Mouse (Mus musculus): ENCODE data around the gene Gnai3. TPM values are rescaled to one million over a fixed set of nuclear protein-coding genes. Genes with fewer than 3 reads are reported as not detected.

Gene Gnai3
- polyA plus RNA-seq, 1 experiment from 2014 or later = 134 TPM

DNA sequence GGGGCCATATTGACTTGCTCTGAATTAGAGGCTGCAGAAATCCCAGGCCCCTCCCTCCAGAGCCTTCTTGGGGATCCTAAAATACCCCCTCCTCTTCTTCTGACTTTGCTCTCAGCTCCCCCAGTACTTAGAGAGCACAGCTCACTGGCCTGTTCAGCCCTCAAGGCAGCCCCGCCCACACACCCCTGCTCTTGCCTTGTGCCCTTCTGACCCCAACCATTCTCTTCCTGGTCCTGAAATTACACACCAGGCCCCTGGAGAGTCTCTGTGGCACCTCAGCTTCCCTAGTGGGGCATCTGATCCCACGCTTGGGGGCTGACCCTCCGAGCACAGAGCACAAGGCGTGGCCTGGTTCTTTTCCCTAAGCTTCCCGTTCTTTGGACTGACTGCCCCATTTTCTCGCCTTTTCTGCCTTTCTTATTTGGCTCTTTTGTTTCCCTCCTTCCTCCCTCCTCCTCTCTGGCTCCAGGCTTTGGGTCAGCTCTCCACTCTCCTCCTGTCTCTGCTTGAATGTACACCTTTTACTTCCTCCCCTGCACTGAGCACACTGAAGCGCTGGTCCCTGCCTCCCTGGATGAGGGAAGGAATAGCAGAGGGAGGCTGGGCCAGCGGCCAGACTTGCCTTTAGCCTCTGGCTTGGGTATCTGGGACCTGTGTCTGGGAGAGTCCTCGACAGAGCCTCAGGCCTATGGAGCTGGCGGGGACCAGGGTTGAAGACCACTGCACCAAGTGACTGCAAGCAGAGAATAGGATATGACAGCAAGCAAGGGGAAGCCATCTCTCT lies 19.8 kb upstream of the Gnai3 start:
- Histone ChIP-seq H3K9ac (ENCODE audit: low read depth, low read length) (no peak overlapping the region), H3K27me3 (ENCODE audit: insufficient read depth, low read length) (no peaks in the 10 kb centered on the region), H3K4me3 (replicated peaks; ENCODE audit: low read depth, low read length) (no peak overlapping the region), H3K27ac (no peak overlapping the region), H3K9me3 (replicated peaks; ENCODE audit: low read length) (no peaks in the 10 kb centered on the region), H3K4me1 (replicated peaks; ENCODE audit: insufficient read depth, low read length) (peaks cover 8% of the 10 kb centered on the region; the same call in 1 of the 2 replicates), H3K36me3 (ENCODE audit: insufficient read depth, low read length) (no peaks in the 10 kb centered on the region), H3K4me2 (ENCODE audit: low read length) (no peak overlapping the region)
- ATAC-seq (replicated peaks; ENCODE audit: low FRiP score, low read depth) = peak; percentile 18; the same call in 1 of the 2 replicates
- 22% methylated on average over 10 of the region's 10 CpGs for WGBS
- DNase-seq (ENCODE audit: low spot score) = no peak
- TF ChIP-seq CTCF (IDR thresholded peaks at IDR 0.05; ENCODE audit: low read depth) = no peak

DNA sequence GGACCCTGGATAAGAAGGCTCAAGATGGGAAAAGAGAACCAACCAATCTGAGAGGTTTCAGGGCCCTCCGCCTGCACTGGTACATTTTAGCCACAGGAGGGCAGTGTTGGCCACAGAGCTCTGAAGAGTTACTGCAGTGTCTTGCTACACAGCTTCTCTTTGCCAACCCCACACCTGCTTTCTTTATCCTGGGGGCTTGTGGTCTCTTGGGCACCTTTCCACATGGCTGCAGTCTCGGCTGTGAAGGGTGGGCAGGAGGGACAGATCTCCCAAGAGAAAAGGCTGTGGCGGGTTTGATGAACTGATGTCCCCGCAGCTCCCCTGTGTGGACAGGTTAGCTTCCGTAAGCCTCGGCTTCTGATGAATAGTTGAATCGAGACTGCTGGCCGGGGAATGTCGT lies 18.9 kb upstream of the Gnai3 start:
- Histone ChIP-seq H3K9me3 (replicated peaks; ENCODE audit: low read length) (no peaks in the 10 kb centered on the region), H3K27me3 (ENCODE audit: insufficient read depth, low read length) (no peaks in the 10 kb centered on the region), H3K4me2 (ENCODE audit: low read length) (peak overlapping the region; percentile 43), H3K36me3 (ENCODE audit: insufficient read depth, low read length) (no peaks in the 10 kb centered on the region), H3K4me3 (replicated peaks; ENCODE audit: low read depth, low read length) (0 out of 2 replicates have a peak overlapping the region, but pooled peaks have one; percentile 5), H3K4me1 (replicated peaks; ENCODE audit: insufficient read depth, low read length) (peaks cover 8% of the 10 kb centered on the region; the same call in 1 of the 2 replicates), H3K9ac (ENCODE audit: low read depth, low read length) (no peak overlapping the region), H3K27ac (no peak overlapping the region)
- peak; percentile 34; the same call in 1 of the 2 replicates for ATAC-seq (replicated peaks; ENCODE audit: low FRiP score, low read depth)
- 13% methylated on average over 9 of the region's 9 CpGs for WGBS
- peak; percentile 85 for DNase-seq (ENCODE audit: low spot score)
- peak; percentile 99 for TF ChIP-seq CTCF (IDR thresholded peaks at IDR 0.05; ENCODE audit: low read depth)

DNA sequence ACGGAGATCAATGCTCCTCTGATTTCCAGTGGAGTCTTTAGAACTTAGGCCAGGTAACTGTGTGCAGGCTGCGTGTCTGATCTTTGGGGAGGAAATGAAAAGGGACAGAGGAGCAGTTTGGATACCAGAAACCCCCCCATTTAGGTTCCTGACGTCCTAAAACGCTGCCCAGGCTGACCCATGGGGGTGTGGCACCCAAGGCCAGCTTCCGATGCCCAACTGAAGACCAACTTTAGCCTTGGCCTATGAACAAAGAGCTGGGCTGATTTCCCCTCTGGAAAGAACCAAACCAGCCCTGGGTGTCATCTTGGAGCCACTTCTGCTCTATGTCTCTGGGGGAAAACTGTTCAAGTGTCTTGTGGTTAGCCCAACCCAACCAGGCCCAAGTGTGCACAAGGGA lies 18.1 kb upstream of the Gnai3 start:
- Histone ChIP-seq H3K27me3 (ENCODE audit: insufficient read depth, low read length) (no peaks in the 10 kb centered on the region), H3K4me3 (replicated peaks; ENCODE audit: low read depth, low read length) (no peak overlapping the region), H3K9ac (ENCODE audit: low read depth, low read length) (no peak overlapping the region), H3K4me2 (ENCODE audit: low read length) (no peak overlapping the region), H3K27ac (no peak overlapping the region), H3K9me3 (replicated peaks; ENCODE audit: low read length) (no peaks in the 10 kb centered on the region), H3K4me1 (replicated peaks; ENCODE audit: insufficient read depth, low read length) (peaks cover 8% of the 10 kb centered on the region; the same call in 1 of the 2 replicates), H3K36me3 (ENCODE audit: insufficient read depth, low read length) (no peaks in the 10 kb centered on the region)
- TF ChIP-seq CTCF (IDR thresholded peaks at IDR 0.05; ENCODE audit: low read depth) = no peak
- 67% methylated on average over 5 of the region's 5 CpGs for WGBS
- no peak for ATAC-seq (replicated peaks; ENCODE audit: low FRiP score, low read depth)
- no peak for DNase-seq (ENCODE audit: low spot score)

DNA sequence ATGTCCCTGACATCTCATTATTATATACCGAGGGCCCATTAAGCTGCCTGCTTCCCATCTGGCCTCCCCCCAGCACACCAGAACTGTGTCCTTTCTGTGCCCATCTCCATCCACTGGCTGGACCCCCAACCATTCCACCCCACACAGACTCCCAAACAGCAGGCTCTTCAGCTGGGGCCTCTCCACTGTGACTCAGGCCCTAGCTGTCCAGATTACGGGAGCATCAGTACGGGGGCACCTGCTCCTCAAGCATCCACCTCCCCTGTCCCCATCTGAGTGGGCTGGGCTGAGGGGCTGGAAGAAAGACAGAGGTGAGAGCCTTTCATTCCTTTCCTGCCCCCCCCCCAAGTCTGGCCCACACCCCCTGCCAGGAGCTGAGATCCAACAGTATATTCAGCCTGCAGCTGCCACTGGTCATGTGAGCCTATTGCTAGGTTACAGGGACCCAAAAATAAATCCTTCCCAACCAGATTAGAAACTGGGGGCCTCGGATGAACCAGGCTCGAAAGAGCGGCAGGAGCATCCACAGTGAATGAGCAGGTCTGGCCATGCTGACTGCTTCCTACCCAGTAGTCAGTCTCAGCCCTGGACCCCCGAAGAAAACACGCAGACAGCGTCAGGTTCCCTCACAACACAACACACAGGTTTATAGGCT lies 12.6 kb upstream of the Gnai3 start:
- no peaks in the 10 kb centered on the region for H3K4me1 ChIP-seq (replicated peaks; ENCODE audit: insufficient read depth, low read length)
- no peak overlapping the region for H3K4me2 ChIP-seq (ENCODE audit: low read length)
- no peaks in the 10 kb centered on the region for H3K27me3 ChIP-seq (ENCODE audit: insufficient read depth, low read length)
- no peak overlapping the region for H3K4me3 ChIP-seq (replicated peaks; ENCODE audit: low read depth, low read length)
- H3K9ac ChIP-seq (ENCODE audit: low read depth, low read length) = no peak overlapping the region
- H3K9me3 ChIP-seq (replicated peaks; ENCODE audit: low read length) = no peaks in the 10 kb centered on the region
- 54% methylated on average over 9 of the region's 9 CpGs for WGBS
- no peak for DNase-seq (ENCODE audit: low spot score)
- no peaks in the 10 kb centered on the region for H3K36me3 ChIP-seq (ENCODE audit: insufficient read depth, low read length)
- H3K27ac ChIP-seq = no peak overlapping the region
- no peak for ATAC-seq (replicated peaks; ENCODE audit: low FRiP score, low read depth)
- TF ChIP-seq CTCF (IDR thresholded peaks at IDR 0.05; ENCODE audit: low read depth) = no peak

DNA sequence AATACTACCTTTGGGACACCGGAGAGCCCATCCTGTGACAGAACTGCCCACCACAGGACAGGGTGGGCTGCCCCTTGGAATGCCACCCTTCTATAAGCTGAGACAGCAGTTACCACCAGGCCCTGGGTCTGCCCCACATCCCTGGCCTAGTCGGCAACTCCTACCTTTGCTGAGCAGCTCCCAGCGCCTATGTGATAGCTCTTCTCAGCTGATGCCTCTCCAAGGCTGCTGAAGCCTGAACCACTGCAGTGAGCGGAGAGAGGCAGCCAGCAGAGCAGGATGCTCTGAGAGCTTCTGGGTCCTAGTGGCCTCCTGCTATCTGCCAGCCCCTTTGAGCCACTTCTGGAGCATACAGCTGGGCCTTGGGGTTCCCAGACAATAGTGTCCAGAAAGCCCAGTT lies 8.7 kb upstream of the Gnai3 start, which contains the start of gene Gpr61:
Gene Gpr61, minus strand, starts transcription at position 227 of the 400 bp plus-strand sequence.
- ATAC-seq (replicated peaks; ENCODE audit: low FRiP score, low read depth) (no peak), DNase-seq (ENCODE audit: low spot score) (no peak)
- no peaks in the 10 kb centered on the region for H3K27me3 ChIP-seq (ENCODE audit: insufficient read depth, low read length)
- H3K27ac ChIP-seq = no peak within 1 kb of the TSS
- H3K4me1 ChIP-seq (replicated peaks; ENCODE audit: insufficient read depth, low read length) = no peaks in the 10 kb centered on the region
- H3K9me3 ChIP-seq (replicated peaks; ENCODE audit: low read length) = no peaks in the 10 kb centered on the region
- H3K4me3 ChIP-seq (replicated peaks; ENCODE audit: low read depth, low read length) = no peak within 1 kb of the TSS
- 0 out of 2 replicates have a peak within 1 kb of the TSS, but pooled peaks have one; percentile 8 for H3K9ac ChIP-seq (ENCODE audit: low read depth, low read length)
- no peak for TF ChIP-seq CTCF (IDR thresholded peaks at IDR 0.05; ENCODE audit: low read depth)
- 37% methylated on average over 4 of the region's 4 CpGs for WGBS
- no peak within 1 kb of the TSS for H3K4me2 ChIP-seq (ENCODE audit: low read length)
- no peaks in the 10 kb centered on the region for H3K36me3 ChIP-seq (ENCODE audit: insufficient read depth, low read length)

DNA sequence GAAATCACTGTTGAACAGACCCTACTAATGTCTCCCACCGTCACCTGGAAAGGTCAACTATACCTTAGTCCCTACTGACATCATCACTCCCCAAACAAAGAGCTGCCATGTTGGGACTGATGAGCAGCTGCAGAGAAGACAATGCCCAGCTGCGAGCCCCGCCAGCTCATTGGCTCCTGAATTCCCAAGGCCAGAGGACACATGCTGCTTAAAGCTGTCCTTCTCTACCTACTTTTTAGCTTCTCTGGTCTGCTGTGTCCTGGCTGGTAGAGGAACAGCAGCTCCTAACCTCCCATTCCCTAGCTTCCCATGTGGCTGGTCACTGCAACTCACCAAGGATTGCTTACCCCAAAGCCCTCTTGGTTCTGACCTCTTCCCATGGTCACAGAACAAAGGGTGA lies 6.3 kb upstream of the Gnai3 start:
- no peak for ATAC-seq (replicated peaks; ENCODE audit: low FRiP score, low read depth)
- TF ChIP-seq CTCF (IDR thresholded peaks at IDR 0.05; ENCODE audit: low read depth) = no peak
- Histone ChIP-seq H3K36me3 (ENCODE audit: insufficient read depth, low read length) (no peaks in the 10 kb centered on the region), H3K4me1 (replicated peaks; ENCODE audit: insufficient read depth, low read length) (peaks cover 4% of the 10 kb centered on the region; the same call in 1 of the 2 replicates), H3K27ac (no peak overlapping the region), H3K9me3 (replicated peaks; ENCODE audit: low read length) (no peaks in the 10 kb centered on the region), H3K9ac (ENCODE audit: low read depth, low read length) (no peak overlapping the region), H3K4me3 (replicated peaks; ENCODE audit: low read depth, low read length) (no peak overlapping the region), H3K27me3 (ENCODE audit: insufficient read depth, low read length) (no peaks in the 10 kb centered on the region), H3K4me2 (ENCODE audit: low read length) (no peak overlapping the region)
- 90% methylated on average over 3 of the region's 3 CpGs for WGBS
- no peak for DNase-seq (ENCODE audit: low spot score)
